Mouse (Mus musculus) kidney, postnatal 10 days (tissue): ENCODE data around the gene Snrnp35.

Experiments
- DNase-seq: peaks from one replicate; pipeline ENCODE4 v3.0.0; 2021; ENCODE audit warnings: mixed read lengths

Gene Snrnp35

DNA sequence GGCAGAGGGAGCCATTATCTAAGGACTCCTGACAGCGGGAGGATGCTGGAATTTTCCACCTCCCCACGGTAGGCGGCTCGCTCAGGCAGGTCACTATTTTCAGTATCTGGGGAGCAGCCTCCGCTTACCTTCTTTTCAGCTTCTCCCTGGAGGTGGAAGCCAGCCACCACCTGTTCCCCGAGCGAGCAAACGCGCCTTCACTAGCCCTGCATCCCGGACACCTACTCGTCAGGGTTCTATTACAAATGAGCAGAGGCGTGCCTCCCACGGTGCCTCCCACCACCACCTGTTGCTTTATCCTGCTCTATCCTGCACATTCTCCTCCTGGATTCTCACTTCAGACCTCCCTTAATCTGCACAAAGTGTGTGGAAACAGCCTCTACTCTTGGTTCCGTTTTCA lies 20.8 kb downstream of the Snrnp35 start:
- no peak for DNase-seq

DNA sequence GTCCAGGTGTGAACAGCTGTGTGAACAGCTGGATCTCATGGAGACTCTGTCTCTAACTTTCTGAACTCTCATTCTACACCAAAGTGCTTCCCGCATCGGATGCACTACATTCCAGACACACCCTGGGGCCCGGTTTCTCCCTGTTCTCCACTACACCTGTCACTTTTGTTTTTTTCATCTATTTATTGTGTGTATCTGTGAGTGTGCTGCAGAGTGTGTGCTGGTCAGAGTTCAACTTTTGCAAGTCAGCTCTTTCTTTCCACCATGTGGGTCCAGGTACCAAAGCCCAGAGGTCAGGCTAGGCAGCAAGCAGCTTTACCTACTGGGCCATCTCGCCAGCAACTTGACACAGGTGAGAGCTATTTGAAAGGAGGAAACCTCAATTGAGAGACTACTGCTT lies 22.3 kb downstream of the Snrnp35 start:
- no peak for DNase-seq

DNA sequence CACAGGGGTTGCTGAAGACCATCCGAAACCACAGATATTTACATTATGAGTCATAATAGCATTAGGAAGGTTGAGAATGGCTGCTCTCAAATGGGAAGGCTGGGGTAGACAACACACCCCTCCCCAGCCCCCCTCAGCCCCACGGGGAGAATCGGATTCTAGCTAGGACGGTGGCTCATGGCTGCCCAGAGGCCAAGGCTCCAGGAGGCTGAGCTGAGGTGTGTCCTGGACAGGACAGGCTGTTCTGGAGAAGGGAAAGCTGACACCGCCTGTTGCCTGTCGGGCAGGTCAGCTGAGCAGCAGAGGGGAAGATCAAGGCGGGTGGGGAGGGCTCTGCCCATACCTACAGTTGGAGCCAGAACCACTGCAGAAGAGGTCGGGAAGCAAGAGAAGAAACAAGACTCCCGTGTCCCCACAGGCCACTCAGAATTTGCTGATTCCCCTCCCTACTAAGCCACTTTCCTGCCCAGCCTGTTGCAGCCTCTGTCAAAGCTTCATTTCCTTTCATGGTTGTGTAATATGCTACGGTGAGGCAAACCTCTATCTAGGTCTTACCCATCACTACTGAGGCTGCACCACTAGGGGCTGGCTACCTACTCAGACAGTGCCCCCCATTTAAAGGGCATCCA lies 23.9 kb downstream of the Snrnp35 start:
- DNase-seq, result no peak

DNA sequence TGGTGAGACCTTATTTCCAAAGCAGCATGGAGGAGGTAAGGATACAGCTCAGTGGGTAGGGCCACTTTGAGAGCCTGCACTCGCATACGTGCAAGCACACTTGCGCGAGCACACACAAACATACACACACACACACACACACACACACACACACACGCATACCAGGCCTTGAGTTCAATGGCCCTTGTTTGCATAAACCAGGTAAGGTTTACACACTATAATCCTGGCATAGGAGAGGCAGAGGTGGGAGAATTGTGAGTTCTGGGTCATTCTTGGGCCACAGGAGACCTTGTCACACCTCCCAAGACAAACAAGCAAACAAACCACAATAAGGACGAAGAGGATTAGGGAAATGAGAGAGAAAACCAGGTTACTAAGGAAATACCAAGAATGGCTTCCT lies 26.3 kb downstream of the Snrnp35 start:
- DNase-seq, result no peak

DNA sequence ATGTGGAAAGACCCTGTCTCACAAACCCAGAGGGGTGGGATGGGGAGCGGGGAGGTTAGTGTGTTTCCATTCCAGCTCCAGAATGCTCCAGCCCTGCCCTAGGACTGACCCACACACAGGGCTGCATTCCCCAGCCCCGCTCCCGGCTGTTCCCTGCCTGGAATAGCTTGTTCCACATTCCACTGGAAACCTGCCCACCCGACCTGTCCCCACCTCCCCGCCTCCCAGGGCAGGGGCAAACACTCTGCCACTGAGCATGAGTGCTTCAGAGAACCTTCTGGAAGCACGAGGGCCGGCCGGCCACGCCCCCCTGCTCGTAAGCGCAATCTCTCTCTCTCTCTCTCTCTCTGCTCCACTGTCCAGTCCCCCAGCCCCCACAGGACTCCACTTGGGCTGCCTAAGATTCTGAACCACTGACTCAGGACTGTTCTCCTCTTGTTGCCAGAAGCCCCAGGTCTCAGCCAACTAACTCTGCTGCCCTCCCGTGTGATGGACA lies 26.9 kb downstream of the Snrnp35 start:
- peak; percentile 82 for DNase-seq

DNA sequence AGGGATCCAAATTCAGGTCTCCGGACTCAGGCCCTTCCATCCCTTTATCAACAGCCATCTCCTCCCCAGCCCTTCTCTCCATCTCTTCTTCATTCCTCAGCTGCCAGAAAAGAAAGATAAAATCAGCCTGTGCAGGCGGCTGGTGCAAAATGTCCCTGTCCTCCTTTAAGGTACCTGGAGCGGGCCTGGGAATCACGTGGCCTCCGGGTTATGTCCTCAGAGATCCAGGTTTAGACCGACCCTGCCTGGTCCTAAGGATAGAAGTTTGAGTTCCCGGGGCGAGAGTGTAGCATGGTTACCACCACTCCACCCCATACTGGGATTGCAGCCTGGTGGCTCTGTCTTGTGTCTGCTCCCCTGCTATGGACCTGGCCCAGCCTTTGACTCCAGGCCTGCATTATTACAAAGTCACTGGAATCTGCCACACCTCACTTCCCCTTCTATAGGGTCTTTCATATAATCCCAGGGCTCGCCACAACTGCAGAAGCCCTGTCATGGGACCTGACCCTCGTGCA lies 27.7 kb downstream of the Snrnp35 start:
- DNase-seq, result no peak

DNA sequence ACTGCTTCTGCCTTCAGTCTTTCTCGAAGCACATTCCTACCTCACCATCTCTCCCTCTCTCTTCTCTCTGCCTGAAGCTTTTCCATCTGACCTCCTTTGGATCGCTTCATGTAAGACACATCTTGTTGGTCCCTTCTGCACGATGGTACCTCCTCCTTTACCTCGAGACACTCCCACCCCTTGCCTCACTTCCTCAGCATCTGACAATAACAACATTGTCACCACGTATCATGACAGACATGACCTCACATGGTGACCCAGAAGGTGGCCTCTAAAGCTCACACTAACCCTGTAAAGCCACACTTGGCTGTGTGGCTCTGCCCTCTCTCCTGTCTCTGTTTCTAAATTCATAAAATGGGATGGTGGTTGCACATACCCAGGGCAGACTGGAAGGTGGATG lies 32.9 kb downstream of the Snrnp35 start:
- no peak for DNase-seq

DNA sequence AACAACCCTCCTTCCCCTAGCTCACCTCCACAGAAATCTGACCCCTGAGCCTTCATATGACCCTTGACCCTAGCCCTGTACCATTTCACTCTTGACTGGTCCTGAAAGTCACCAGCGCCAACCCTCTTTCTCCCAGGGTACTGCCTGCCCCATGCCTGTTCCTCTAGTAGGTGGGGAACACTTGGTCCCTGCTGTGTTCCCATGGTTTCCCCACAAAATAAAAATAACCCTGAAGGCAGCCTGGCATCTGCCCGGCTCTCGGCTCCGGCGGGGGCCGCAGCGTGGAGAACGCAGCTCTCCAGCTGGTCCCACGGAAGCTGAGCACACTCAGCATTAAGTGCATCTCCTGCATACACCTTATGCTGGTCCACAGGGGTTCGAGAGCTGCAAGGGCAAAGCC lies 35.7 kb downstream of the Snrnp35 start:
- no peak for DNase-seq

DNA sequence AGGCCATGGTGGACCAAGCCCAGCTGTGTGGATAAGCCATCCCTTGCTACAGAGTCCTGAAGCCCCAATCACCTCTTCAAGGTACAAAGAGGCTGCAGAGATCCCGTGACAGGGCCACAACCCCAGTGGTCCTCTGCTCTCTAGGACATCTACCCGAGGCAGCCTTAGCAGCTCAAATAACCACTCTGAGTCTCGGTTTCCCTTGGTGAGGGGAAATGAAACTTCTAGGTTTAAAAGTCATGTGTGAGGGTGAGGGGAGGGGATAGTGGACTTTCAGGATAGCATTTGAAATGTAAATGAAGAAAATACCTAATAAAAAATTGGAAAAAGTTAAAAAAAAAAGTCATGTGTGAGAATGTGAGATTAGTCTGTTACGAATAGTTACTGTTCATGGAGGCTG lies 38.7 kb downstream of the Snrnp35 start:
- DNase-seq, result no peak

DNA sequence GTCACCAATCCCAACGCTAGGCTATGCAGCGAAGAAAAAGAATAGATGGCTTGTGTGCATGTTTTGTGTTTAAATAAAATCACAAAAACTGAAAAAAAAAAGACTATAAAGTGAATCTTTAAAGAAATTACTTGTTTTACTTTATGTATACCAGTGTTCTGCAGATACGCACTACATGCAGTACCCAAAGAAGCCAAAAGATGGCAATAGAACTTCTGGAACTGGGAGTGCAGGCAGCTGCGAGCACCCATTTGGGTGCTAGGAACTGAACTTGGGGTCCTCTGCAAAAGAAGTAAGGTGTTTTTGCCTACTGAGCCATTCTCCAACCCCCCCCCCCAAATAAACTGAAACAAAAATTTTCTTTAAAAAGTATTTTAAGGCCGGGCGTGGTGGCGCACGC lies 40.1 kb downstream of the Snrnp35 start:
- no peak for DNase-seq

DNA sequence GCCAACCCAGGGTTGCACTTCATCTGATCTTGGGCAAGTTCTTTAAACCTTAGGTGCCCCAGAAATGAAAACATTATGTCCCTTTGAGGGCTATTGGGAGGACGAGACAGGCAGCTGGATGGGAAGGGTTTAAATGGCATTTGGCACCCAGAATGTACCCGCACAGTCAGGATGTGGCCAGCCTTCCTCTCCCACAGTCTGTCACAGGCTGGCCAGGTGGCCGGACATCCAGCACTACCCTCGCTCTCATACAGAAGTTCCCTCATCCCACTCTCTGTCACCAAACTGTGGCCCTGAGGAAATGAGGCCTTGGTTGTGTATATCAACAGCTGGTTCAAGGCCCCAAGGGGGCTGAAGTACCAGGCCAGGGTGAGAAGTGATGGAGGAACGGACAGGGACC lies 42.0 kb downstream of the Snrnp35 start:
- no peak for DNase-seq

DNA sequence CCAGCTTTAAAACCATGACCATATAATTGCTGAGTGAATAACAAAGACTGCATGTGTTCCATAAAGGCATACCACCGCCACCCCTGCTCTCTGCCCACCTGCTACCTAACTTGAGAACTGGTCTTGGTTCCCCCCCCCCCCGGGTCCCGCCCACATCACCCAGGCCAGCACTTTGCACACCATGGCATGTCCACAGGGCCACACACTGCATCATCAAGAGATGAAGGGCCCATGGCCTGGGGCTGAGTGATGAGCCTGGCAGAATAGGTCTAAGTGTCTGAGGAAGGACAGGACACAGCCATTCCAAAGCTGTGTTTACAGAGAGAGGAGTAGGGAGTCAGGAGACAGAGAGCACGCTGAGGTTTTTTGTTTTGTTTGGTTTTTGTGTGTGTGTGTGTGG lies 45.4 kb downstream of the Snrnp35 start:
- no peak for DNase-seq

DNA sequence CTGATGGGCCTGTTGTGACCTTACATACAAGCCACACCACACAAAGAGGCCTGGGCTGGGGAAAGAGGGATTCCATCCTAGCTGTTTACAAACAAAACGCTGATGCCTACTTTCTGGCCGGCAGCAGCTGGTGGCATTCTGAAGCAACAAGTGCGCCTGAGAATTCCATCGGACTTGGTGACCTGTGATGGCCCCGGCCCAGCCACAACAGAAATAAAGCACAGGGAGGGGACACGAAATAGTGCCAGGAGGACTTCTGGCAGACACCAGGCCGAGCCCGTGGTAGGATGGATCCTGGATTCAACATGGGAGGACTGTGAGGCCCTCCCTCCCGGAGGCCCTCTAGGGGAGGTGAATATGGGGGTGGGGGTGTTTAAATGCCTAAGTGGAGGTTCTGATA lies 45.9 kb downstream of the Snrnp35 start:
- DNase-seq, result peak; percentile 51

DNA sequence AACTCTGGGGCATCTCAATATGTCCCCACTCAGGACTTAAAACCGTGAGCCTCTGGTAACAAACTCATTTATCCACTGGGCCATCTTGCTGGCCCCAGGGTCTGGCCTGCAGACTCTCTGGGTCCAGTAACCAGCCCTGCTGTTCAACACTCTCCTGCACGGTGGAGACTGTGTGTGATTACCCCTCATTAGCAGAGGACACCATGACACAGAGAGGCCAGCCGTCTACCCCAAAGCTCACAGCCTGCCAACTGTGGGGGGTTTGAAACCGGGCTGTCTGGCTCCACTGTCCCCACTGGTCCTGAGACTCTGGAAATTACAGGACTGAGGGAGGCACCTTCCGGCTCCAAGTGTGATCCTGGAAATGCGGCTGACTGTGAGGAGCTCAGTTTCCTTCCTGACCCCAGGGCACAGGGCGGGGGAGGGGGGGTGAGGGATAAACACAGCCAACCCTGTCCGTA lies 46.3 kb downstream of the Snrnp35 start:
- DNase-seq, result peak; percentile 69

DNA sequence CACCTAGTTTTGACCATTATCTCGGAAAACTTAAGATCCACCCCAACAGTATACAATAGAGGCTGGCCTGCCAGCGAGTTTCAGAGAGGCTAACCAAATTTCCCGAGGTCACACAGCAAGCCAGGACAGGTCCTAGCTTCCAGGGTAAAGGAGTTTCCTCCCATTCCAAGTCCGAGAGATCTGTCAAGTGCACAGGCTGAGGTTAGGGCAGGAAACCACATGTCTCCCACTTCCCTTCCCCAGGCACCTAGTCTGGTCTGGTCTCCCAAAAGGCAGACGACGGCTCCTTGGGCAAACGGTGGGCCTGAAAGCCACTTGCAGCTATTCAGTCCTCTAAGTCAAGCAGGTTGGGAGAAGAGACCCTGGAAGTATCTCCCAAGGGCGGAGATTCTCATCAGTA lies 46.8 kb downstream of the Snrnp35 start:
- peak; percentile 44 for DNase-seq

DNA sequence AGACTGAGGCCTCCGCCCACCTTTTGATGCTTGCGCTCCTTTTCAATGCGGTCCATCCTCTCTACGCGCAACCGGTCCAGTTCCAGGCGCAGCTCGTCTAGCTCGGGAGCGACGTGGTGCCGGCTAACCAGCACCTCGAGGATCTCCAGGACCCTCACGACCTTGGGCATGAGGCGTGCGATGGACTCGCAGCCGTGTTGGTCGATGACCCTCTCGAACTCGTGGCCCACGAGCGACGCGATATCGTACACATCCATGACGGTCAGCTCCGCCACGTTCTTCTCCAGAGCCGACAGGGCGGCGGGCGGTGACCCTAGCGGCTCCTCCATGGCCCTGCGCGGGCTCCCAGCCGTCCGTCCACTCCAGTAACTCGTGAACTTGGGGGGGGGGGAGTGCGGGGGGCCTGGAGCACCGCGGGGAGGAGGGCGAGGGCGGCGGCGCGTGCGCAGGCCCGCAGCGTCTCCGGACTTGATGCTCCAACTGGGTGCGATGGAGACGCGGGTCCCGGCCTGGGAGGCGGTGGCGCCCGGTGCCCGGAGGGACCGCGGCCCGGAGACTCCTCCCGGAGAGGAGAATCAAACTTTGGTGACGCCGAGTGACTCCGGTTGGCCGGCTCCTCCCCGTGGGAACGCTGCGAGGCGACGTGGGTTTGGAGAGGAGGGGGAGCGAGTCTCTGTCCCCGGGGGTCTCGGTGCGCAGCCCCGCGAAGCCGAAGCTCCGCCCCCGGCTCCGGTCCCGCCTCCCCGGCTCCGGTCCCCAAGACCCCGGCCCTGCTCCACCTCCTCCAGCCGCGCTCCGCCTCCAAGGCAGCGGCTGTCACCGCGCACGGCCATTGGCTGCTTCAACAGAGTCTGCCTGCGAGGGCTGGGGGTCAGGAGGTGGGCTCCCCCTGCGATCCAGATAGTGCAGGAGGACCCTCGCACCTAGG lies 48.0 kb downstream of the Snrnp35 start, which contains the start of gene Rilpl1:
Gene Rilpl1 (minus strand): TSS at position 737 of the 928 bp plus-strand sequence.
- peak; percentile 93 for DNase-seq

DNA sequence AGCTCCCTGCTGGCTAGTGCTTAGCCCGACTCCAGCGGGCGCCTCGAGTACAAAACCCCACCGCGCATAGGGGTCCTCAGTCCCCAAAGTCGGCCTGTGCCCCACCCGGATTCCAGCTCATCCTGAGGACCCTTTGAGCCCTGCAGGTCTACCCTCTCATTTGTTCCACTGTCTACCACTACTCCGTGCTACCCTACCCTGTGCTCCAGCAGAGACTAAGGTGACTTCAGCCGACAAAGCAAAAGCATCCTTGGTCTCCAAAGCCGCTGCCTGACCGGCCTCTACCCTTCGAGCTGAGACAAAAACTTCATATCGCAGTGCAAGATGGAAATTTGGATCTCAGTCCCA lies 48.6 kb downstream of the Snrnp35 start:
- no peak for DNase-seq

DNA sequence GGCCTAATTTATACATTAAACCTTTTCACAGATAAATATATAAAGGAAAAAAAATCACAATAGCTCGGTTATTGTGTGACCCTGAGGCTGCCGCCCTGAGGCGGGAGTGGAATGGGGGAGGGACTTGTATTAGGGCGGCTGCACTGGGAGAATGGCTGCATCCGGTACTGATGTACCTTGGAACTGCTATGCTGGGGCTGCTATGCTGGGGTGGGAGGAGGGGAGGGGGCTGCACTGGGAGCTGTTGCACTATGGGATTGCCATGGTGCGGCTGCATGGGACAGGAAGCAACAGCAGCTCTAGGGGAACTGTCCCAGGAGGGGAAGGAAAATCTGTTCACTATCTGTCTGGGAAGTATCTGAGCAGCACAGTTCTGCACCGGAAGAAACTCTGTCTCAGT lies 49.5 kb downstream of the Snrnp35 start:
- peak; percentile 63 for DNase-seq

DNA sequence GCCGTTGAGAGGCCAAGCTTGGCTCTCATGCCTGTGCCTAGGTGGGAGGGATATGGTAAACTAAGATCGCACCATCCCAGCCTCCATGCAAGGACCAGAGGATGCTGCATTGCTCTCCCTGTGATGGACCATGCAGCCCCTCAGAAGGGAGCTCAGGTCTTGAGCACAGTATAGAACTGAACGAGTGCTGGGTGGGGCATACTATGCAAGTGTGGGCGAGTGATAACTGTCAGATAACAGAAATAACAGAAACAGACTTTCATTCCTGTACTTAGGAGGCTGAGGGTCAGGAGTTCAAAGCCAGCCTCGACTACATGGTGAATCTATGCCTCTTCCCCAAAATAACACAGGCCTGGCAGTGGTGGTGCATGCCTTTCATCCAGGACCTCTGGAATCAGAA lies 52.1 kb downstream of the Snrnp35 start:
- no peak for DNase-seq

DNA sequence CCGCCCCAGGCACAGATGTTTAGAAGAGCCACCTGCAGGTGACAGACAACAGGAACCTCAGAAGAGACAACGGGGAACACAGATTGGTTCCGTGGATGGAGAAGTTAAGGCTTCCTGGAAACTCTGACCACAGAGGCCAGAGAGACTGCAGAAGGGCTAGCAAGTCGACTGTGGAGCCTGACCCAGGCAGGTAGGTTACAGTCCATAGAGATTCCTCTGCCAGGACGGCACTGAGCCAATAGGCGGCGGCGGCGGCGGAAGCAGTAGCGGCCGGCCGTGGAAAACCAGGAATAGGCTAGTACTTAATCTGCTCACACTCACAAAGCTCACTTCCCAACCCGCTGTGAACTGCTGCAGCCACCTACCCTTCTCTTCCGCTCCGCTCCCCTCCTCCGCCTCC lies 53.8 kb downstream of the Snrnp35 start:
- DNase-seq, result peak; percentile 83

DNA sequence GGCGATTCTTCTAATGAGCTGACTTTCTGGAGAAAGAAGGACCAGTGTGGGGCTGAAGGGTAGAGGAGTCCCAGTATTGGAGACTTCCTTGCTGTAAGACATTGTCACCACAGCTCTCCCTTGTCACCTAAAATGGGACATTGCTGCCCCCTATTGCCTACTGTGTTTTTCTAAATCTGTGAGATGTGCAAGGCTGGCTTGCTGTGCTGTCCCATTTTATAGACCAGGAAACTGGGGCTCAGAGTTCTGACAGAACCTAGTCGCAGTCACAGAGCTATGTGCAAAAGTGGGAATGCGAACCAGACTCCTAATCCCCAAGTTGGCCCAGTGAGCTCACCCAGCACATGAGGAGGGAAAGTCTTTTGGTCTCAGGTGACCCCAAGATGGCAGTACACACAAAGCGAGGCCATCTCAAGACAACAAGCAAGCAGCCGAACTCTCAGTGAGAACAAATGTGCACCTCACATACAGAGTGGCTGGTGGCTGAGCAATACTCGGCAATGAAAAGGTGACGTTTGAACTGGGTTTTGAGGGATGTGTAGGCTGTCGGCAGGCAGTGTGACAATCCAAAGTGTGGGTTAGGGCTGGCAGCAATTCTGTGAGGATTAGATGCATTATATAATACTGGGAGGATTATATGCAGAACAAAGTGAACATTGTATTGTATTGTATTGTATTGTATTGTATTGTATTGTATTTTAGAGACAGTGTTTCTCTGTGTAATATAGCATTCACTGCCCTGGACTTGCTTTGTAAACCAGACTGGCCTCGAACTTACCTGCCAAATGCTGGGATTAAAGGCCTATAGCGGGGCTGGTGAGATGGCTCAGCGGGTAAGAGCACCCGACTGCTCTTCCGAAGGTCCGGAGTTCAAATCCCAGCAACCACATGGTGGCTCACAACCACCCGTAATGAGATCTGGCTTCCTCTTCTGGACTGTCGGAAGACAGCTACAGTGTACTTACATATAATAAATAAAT lies 56.2 kb downstream of the Snrnp35 start:
- peak; percentile 75 for DNase-seq

DNA sequence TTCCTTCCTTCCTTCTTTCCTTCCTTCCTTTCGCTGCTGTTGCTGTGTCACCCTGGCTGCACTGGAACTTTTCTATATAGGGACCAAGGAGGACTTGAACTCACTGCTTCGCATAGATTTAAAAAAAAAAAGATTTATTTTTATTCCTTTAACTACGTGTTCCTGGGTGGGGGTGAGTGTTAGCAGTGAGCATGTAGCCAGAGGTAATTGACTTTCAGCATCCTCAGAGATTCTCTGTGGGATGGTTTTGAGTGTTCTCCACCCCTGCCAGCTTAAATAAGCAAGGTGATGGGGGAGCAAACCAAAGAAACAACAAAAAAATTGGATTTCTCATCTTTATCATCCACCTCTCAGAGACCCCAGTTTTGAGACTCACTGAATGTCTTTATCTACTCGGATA lies 57.0 kb downstream of the Snrnp35 start:
- DNase-seq, result no peak

DNA sequence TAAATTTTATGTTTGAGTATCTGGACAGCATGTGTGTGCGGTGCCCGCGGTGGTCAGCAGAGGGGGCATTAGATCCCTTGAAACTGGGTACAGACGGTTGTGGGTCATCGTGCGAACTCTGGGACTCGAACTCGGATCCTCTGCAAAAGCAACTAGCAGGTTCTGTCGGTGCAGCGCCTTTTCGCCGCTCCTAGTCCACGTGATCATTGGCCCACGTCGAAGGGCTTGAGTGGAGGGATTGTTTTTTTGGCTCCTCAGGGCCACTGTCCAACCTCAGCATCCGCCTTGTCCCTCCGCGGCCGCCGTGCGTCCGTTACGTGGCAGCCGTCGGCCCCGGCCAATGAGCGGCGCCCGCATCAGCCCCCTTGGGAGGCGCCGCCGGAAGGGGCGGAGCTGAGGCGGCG lies 57.5 kb downstream of the Snrnp35 start, which contains the start of gene Tmed2:
Gene Tmed2 (plus strand): TSS at position 313 of the 404 bp plus-strand sequence.
- DNase-seq, result peak; percentile 97
